Comparison of ENCODE assay signal across 8 mouse cellular contexts in genomic region chr4:3081953-3082950, GRCm38 (mm10).
A peak's percentile ranks its signal among the peaks of the same experiment; 100 is the strongest.
DNase-seq lines count a peak whose midpoint lies in the region; ATAC-seq and TF ChIP-seq lines count a peak whose summit lies in the region.

No protein-coding gene starts in this region.

- H3K27me3 ChIP-seq in kidney, embryonic 14.5 days (ENCODE audit: control insufficient read depth, insufficient read depth, low read length), result no peaks in the 10 kb centered on the region
- no peaks in the 10 kb centered on the region for H3K27me3 ChIP-seq in embryonic facial prominence, embryonic 10.5 days (replicated peaks; ENCODE audit: low read depth, poor library complexity, severe bottlenecking)

- H3K9me3 ChIP-seq in kidney, embryonic 14.5 days (ENCODE audit: control insufficient read depth, low read length), result peaks cover 72% of the 10 kb centered on the region
- peaks cover 88% of the 10 kb centered on the region for H3K9me3 ChIP-seq in embryonic facial prominence, embryonic 10.5 days

- ATAC-seq in kidney, embryonic 14.5 days (ENCODE audit: low FRiP score, low TSS enrichment), result 0 out of 2 replicates have a peak, but pooled peaks have one; percentile 11
- ATAC-seq in megakaryocyte progenitor cell, adult 5-6 weeks (replicated peaks; ENCODE audit: poor library complexity), result peak; percentile 5; the same call in 1 of the 2 replicates

- 80% methylated on average over 3 of the region's 3 CpGs for WGBS in kidney, embryonic 14.5 days
- 80% methylated on average over 3 of the region's 3 CpGs for WGBS in embryonic facial prominence, embryonic 10.5 days

- no peaks in the 10 kb centered on the region for H3K4me1 ChIP-seq in kidney, embryonic 14.5 days (ENCODE audit: control insufficient read depth, insufficient read depth, low read length)
- H3K4me1 ChIP-seq in embryonic facial prominence, embryonic 10.5 days, result no peaks in the 10 kb centered on the region

- no peak for TF ChIP-seq CTCF in layer of hippocampus, adult 2 months (conservative IDR thresholded peaks at IDR 0.05)

- H3K36me3 ChIP-seq in kidney, embryonic 14.5 days (ENCODE audit: control insufficient read depth, insufficient read depth, low read length), result no peaks in the 10 kb centered on the region
- H3K36me3 ChIP-seq in embryonic facial prominence, embryonic 10.5 days (replicated peaks), result no peaks in the 10 kb centered on the region

- no peak overlapping the region for H3K9ac ChIP-seq in kidney, embryonic 14.5 days (ENCODE audit: low read depth, low read length)

- H3K4me3 ChIP-seq in kidney, embryonic 14.5 days (ENCODE audit: low read length), result no peak overlapping the region
- H3K4me3 ChIP-seq in embryonic facial prominence, embryonic 10.5 days, result no peak overlapping the region
- no peak overlapping the region for H3K4me3 ChIP-seq in layer of hippocampus, adult 2 months

- DNase-seq in kidney, adult 9 months, result no peak
- DNase-seq in embryonic facial prominence, embryonic 10.5 days (ENCODE audit: low spot score), result peak; percentile 9
- peak; percentile 4 for DNase-seq in heart, postnatal 4 days
- no peak for DNase-seq in layer of hippocampus, adult 9-11 months
- no peak for DNase-seq in cerebellum, postnatal 36 days
- no peak for DNase-seq in layer of hippocampus, adult 2 months (ENCODE audit: low spot score in 2 of 2)

- H3K4me2 ChIP-seq in kidney, embryonic 14.5 days (replicated peaks; ENCODE audit: low read depth, low read length), result no peak overlapping the region

- no peak overlapping the region for H3K27ac ChIP-seq in kidney, embryonic 14.5 days (ENCODE audit: low read depth, low read length)
- H3K27ac ChIP-seq in embryonic facial prominence, embryonic 10.5 days (replicated peaks), result no peak overlapping the region
- no peak overlapping the region for H3K27ac ChIP-seq in layer of hippocampus, adult 2 months

Comparison
In these comparisons a context has a peak if more than half of its experiments do, and no peak if none do; other contexts are left out.
1. DNase-seq: peak in embryonic facial prominence, embryonic 10.5 days (single experiment) and heart, postnatal 4 days (single experiment); none in kidney, adult 9 months (single experiment), layer of hippocampus, adult 9-11 months (single experiment), cerebellum, postnatal 36 days (0 of 2) and layer of hippocampus, adult 2 months (0 of 2).